Mouse (Mus musculus) cerebellum, adult 9-10 months (tissue): Measurements from ENCODE around the gene Tlx1.

Source experiments
- DNase-seq: peaks from one replicate; pipeline ENCODE4 v3.0.0; 2022

Gene Tlx1

GRCm38 (mm10) chr19:45159491-45159890 lies 9.0 kb downstream of the Tlx1 start:
- DNase-seq = no peak

- DNase-seq = no peak
Measured at GRCm38 (mm10) chr19:45159991-45160390, 9.5 kb downstream of the Tlx1 start.

GRCm38 (mm10) chr19:45160523-45160922 lies 10.0 kb downstream of the Tlx1 start:
- no peak for DNase-seq

- peak; percentile 53 for DNase-seq
Measured at GRCm38 (mm10) chr19:45161093-45161492, 10.6 kb downstream of the Tlx1 start.

- DNase-seq = no peak
Measured at GRCm38 (mm10) chr19:45162181-45162580, 11.7 kb downstream of the Tlx1 start.

GRCm38 (mm10) chr19:45162871-45163270 lies 12.4 kb downstream of the Tlx1 start:
- no peak for DNase-seq

- DNase-seq = no peak
Measured at GRCm38 (mm10) chr19:45170451-45170850, 20.0 kb downstream of the Tlx1 start.

GRCm38 (mm10) chr19:45174803-45175202 lies 24.3 kb downstream of the Tlx1 start:
- no peak for DNase-seq

- no peak for DNase-seq
Measured at GRCm38 (mm10) chr19:45176269-45176668, 25.8 kb downstream of the Tlx1 start.

- DNase-seq = peak; percentile 52
Measured at GRCm38 (mm10) chr19:45177004-45177737, 26.7 kb downstream of the Tlx1 start.

- DNase-seq = no peak
Measured at GRCm38 (mm10) chr19:45179451-45179850, 29.0 kb downstream of the Tlx1 start.

GRCm38 (mm10) chr19:45180447-45180846 lies 30.0 kb downstream of the Tlx1 start:
- no peak for DNase-seq

- no peak for DNase-seq
Measured at GRCm38 (mm10) chr19:45194651-45195050, 44.2 kb downstream of the Tlx1 start.

GRCm38 (mm10) chr19:45196967-45197366 lies 46.5 kb downstream of the Tlx1 start:
- DNase-seq = no peak

- no peak for DNase-seq
Measured at GRCm38 (mm10) chr19:45205311-45206105, 55.0 kb downstream of the Tlx1 start.
